Mouse (Mus musculus) liver, adult 2 months (tissue): ENCODE results near the gene Ezr. TPM values are rescaled to one million over a fixed set of nuclear protein-coding genes. Genes with fewer than 3 reads are reported as not detected.

Experiments
- DNase-seq: peaks from one replicate; pipeline ENCODE4 v3.0.0-alpha.2; 2011; ENCODE audit warnings: low read depth, low spot score; ENCODE audit errors: extremely low read depth
- H3K27ac ChIP-seq: fragments of 200-500 bp; replicated peaks from 2 replicates; pipeline ENCODE4 v1.5.1; 2012; ENCODE audit warnings: low read depth, mild to moderate bottlenecking, control low read depth, inconsistent platforms, low read length; ENCODE audit not compliant: insufficient read depth
- H3K27me3 ChIP-seq: fragments of 200-500 bp; 2 replicates; pipeline ENCODE4 v1.6.1; 2012; ENCODE audit warnings: mild to moderate bottlenecking, moderate library complexity, low read length, inconsistent platforms; ENCODE audit not compliant: control insufficient read depth, insufficient read depth
- H3K36me3 ChIP-seq: fragments of 200-500 bp; 2 replicates; pipeline ENCODE4 v1.6.1; 2012; ENCODE audit warnings: low read length, inconsistent platforms; ENCODE audit not compliant: control insufficient read depth, insufficient read depth
- H3K4me1 ChIP-seq: fragments of 200-500 bp; 2 replicates; pipeline ENCODE4 v1.6.1; 2011; ENCODE audit warnings: low read length; ENCODE audit not compliant: control insufficient read depth, insufficient read depth
- H3K4me3 ChIP-seq: fragments of 200-500 bp; 2 replicates; pipeline ENCODE4 v1.5.1; 2011; ENCODE audit warnings: low read depth, mild to moderate bottlenecking, control low read depth, low read length, moderate library complexity; ENCODE audit not compliant: insufficient read depth
- H3K79me2 ChIP-seq: fragments of 200-500 bp; 2 replicates; pipeline ENCODE4 v1.6.1; 2012; ENCODE audit warnings: inconsistent platforms, mild to moderate bottlenecking, low read length, moderate library complexity; ENCODE audit not compliant: control insufficient read depth, insufficient read depth
- H3K9ac ChIP-seq: fragments of 200-500 bp; 2 replicates; pipeline ENCODE4 v1.6.1; 2012; ENCODE audit warnings: low read depth, mild to moderate bottlenecking, control low read depth, inconsistent platforms, low read length
- CTCF ChIP-seq: fragments of 200-500 bp; IDR thresholded peaks from 2 replicates; pipeline ENCODE4 v1.5.1; 2011; ENCODE audit warnings: low read depth, low read length, control low read depth
- POLR2A ChIP-seq: fragments of 200-500 bp; IDR thresholded peaks from 2 replicates; pipeline ENCODE4 v1.6.1; 2011; ENCODE audit warnings: low read length, control low read depth; ENCODE audit not compliant: insufficient read depth; ENCODE audit errors: extremely low read depth
- WGBS: fragments of 180-500 bp; shearing (Covaris S2); methylation state at CpG from one replicate; pipeline ENCODE4 v1.1.7; 2018; 5-methylcytosine and 5-hydroxymethylcytosine counted together
- polyA plus RNA-seq: library from polyadenylated mRNA; depleted of rRNA; stranded (reverse); fragments of >200 nt; gene quantifications from 2 replicates; pipeline ENCODE4 v1.2.3, GENCODE M21; 2012
- total RNA-seq: library from RNA; depleted of rRNA; stranded (reverse); fragments of >200 nt; gene quantifications from 2 replicates; pipeline ENCODE4 v1.2.3, GENCODE M21; 2014

The Ezr gene
- total and polyA plus RNA-seq, 2 experiments = 2.6 to 3.1 TPM

GRCm38 (mm10) chr17:6776123-6776522 is 6.5 kb downstream of the Ezr start:
- H3K4me1 ChIP-seq = no peaks in the 10 kb centered on the region
- TF ChIP-seq POLR2A (no peak), CTCF (no peak)

GRCm38 (mm10) chr17:6775671-6776070 is 6.9 kb downstream of the Ezr start:
- Histone ChIP-seq H3K27me3 (no peaks in the 10 kb centered on the region), H3K27ac (no peak overlapping the region), H3K36me3 (no peaks in the 10 kb centered on the region), H3K4me3 (no peak overlapping the region), H3K4me1 (no peaks in the 10 kb centered on the region), H3K79me2 (no peaks in the 10 kb centered on the region; the same call in 1 of the 2 replicates), H3K9ac (no peak overlapping the region)
- no peak for TF ChIP-seq POLR2A
- TF ChIP-seq CTCF = no peak
- no peak for DNase-seq
- WGBS = 71% methylated on average over 4 of the region's 4 CpGs

More at GRCm38 (mm10) chr17:6776123-6776522, 6.5 kb downstream of the Ezr start:
- H3K27ac ChIP-seq = no peak overlapping the region
- no peak for DNase-seq
- H3K36me3 ChIP-seq = no peaks in the 10 kb centered on the region
- WGBS = 80% methylated on average over 6 of the region's 6 CpGs
- no peak overlapping the region for H3K4me3 ChIP-seq
- H3K27me3 ChIP-seq = no peaks in the 10 kb centered on the region
- no peak overlapping the region for H3K9ac ChIP-seq
- no peaks in the 10 kb centered on the region; the same call in 1 of the 2 replicates for H3K79me2 ChIP-seq

GRCm38 (mm10) chr17:6775221-6775620 is 7.4 kb downstream of the Ezr start:
- 86% methylated on average over 9 of the region's 9 CpGs for WGBS
- no peak for DNase-seq
- Histone ChIP-seq H3K4me1 (no peaks in the 10 kb centered on the region), H3K4me3 (no peak overlapping the region), H3K36me3 (no peaks in the 10 kb centered on the region), H3K27me3 (no peaks in the 10 kb centered on the region), H3K9ac (no peak overlapping the region), H3K27ac (no peak overlapping the region), H3K79me2 (no peaks in the 10 kb centered on the region; the same call in 1 of the 2 replicates)
- TF ChIP-seq CTCF (no peak), POLR2A (no peak)

- no peak for DNase-seq
- no peak overlapping the region for H3K27ac ChIP-seq
Observed at GRCm38 (mm10) chr17:6773249-6773966, 9.2 kb downstream of the Ezr start.

GRCm38 (mm10) chr17:6772490-6772773 is 10.2 kb downstream of the Ezr start:
- no peak overlapping the region for H3K27ac ChIP-seq
- no peak overlapping the region for H3K9ac ChIP-seq
- peaks cover 2% of the 10 kb centered on the region for H3K4me1 ChIP-seq
- no peaks in the 10 kb centered on the region for H3K27me3 ChIP-seq
- DNase-seq = no peak
- TF ChIP-seq POLR2A (no peak), CTCF (no peak)
- H3K79me2 ChIP-seq = no peaks in the 10 kb centered on the region; the same call in 1 of the 2 replicates
- WGBS = 88% methylated on average over 5 of the region's 5 CpGs
- H3K36me3 ChIP-seq = no peaks in the 10 kb centered on the region
- no peak overlapping the region for H3K4me3 ChIP-seq

More at GRCm38 (mm10) chr17:6773249-6773966, 9.2 kb downstream of the Ezr start:
- Histone ChIP-seq H3K79me2 (no peaks in the 10 kb centered on the region; the same call in 1 of the 2 replicates), H3K9ac (no peak overlapping the region), H3K27me3 (no peaks in the 10 kb centered on the region), H3K4me3 (no peak overlapping the region), H3K36me3 (no peaks in the 10 kb centered on the region), H3K4me1 (no peaks in the 10 kb centered on the region; the same call in 1 of the 2 replicates)
- TF ChIP-seq CTCF (no peak), POLR2A (no peak)
- 89% methylated on average over 14 of the region's 14 CpGs for WGBS

- no peak overlapping the region for H3K27ac ChIP-seq
- no peaks in the 10 kb centered on the region for H3K36me3 ChIP-seq
- DNase-seq = no peak
- 90% methylated on average over 16 of the region's 16 CpGs for WGBS
- H3K27me3 ChIP-seq = no peaks in the 10 kb centered on the region
- TF ChIP-seq CTCF (no peak), POLR2A (no peak)
- no peak overlapping the region for H3K9ac ChIP-seq
- no peak overlapping the region for H3K4me3 ChIP-seq
- H3K79me2 ChIP-seq = no peaks in the 10 kb centered on the region; the same call in 1 of the 2 replicates
- H3K4me1 ChIP-seq = peaks cover 2% of the 10 kb centered on the region
Observed at GRCm38 (mm10) chr17:6771661-6772489, 10.7 kb downstream of the Ezr start.
